Mouse (Mus musculus) frontal cortex, adult (tissue): ENCODE data around the gene AC131692.1.
"Not testable (repeated sequence)": the region's sequence is repeated elsewhere in the genome, so short reads cannot be mapped to it uniquely, and the experiment has no call there.

Source experiments
- ATAC-seq: cut with Nextera tagmentation; 2 replicates; pipeline ENCODE4 v1.9.2; 2017; ENCODE audit warnings: mild to moderate bottlenecking, moderate library complexity, mixed read lengths; ENCODE audit not compliant: low TSS enrichment

The AC131692.1 gene

DNA sequence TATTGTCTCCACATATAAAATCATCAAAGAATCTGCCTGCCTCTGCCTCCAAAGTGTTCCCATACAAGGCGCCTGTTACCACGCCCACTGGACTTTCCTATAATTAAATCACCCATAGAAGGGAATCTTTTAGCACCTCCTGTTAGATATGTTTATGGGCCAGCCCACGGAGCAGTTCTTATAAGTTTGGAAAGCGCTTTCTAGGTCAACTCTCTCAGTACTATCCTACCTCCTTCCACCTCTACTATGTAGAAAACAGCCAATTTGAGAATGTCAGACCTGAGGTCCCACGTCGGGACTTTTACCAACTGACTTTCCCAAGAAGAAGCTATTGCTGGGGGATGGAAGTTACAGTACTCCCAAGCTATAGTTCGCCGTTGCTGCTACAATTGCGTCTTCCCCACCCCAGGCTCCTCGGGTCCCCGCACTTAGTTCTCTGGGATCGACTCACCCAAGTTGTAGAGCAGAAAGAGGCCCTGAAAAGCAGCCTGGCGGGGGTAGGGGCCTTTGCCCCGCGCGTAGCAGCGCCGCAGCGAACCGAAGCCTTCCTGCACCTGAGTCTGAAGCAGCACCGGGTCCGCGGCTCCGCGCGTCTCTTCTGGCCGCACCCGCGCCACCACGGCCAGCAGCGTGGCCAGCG lies 23.2 kb downstream of the AC131692.1 start:
- peak; percentile 21; the same call in 1 of the 2 replicates for ATAC-seq

DNA sequence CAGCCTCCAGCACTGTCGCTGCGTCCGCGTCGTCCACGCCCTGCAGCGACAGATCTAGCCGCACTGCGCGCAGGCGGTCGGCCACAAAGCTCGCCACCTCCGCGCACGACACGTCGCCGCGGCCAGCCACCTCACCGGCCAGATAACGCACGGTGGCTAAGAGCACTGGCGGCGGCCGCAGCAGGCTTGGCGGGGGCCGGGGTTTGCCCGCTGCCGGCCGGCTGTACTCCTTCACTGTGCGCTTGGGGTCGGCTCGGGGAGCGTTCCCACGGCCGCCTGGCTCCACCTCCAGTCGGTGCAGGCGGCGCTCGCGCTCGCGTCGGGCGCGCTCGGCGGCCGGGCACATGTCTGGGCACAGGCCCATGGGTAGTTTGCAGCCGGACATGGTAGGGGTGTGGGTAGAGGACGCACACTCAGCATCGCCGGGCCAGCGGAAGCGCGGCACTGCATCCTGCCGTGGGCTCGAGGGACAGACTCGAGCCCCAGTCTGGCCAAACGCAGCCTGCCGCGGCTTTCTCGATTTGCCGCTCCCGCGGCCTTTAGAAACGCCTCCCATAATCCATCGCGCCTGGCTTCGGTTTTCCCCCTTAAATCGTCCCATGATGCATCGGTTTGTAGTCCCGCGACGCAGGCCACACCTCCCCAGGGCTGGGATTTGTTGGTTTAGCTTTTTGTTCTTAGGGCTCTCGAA lies 23.9 kb downstream of the AC131692.1 start, which contains the start of gene Sac3d1:
Gene Sac3d1 (minus strand): TSS at position 665 of the 691 bp plus-strand sequence.
- ATAC-seq, result peak; percentile 81

DNA sequence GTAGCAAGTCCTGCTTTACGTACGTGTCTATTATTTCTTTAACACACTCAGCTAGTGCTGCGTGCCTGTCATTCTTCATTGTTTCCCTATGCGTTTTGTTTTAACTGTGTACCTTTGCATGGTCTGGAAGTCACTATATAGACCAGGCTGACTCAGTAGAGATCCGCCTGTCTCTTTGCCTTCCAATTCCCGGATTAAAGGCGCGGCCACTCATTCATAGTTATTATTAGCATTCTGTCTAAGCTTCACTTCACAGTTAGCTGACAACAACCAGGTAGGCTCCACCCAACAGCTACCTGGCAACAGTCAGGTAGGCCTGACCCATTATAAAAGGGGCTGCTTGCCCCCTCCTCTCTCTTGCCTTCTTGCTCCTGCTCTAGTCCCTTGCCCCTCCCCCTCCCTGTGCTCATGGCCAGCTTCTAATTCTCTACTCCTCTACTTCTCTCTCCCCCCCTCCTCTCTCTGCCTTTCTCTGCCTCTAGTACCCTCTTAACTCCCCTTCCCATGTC lies 24.5 kb downstream of the AC131692.1 start:
- ATAC-seq, result no peak

DNA sequence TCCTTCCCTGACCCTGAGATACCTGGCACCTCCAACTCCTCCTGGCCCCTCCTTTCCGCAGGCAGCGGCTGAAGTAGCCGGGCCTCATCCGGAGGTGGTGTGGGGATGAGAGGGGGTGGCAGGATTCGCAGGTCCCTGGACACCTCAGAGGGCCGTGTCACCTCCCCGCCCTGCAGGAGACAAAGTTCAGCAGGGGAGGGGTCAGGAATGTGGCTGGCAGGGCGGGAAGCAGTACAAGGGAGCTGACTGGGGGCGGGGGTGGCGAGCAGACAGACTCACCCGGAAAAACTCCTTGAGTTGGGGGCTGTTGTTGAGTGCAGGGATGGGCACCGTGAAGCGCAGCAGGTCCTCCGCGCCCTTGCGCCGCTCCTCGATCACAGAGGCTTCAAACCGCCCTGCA lies 27.5 kb downstream of the AC131692.1 start:
- ATAC-seq, result no peak

DNA sequence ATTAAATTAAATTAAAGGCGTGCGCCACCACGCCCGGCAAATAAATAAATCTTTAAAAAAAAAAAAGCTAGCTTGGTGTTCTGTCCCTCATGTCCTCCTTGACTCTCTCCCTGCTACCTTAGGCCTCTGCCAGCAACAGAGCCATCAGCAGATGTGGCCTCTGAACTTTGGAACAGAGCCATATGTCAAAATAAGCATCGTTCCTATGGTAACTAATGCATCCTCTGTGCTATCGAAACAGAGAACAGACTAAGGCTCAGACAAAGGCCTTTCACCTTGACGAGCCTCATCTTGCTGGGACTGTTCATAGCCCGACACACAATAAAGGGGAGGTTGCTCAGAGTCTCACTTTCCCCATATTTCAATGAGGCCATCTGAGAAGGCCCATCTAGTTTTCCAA lies 29.1 kb downstream of the AC131692.1 start:
- no peak for ATAC-seq

DNA sequence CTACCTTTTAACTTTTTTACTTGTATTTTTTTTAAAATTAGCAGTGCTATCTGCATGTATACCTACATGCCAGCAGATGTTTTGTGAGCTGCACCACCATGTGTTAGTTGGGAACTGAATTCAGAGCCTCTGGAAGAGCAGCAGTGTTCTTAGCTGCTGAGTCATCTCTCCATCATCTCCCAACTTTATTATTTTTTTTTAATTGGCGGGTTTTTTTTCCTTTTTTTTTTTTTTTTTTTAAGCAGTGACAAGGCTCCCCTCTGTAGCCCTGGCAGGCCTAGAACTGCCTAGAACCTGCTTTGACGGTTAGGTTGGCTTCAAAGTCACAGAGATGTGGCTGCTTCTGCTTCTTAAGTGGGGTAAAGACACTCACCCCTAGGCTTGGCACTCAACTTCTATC lies 30.7 kb downstream of the AC131692.1 start:
- no peak for ATAC-seq

DNA sequence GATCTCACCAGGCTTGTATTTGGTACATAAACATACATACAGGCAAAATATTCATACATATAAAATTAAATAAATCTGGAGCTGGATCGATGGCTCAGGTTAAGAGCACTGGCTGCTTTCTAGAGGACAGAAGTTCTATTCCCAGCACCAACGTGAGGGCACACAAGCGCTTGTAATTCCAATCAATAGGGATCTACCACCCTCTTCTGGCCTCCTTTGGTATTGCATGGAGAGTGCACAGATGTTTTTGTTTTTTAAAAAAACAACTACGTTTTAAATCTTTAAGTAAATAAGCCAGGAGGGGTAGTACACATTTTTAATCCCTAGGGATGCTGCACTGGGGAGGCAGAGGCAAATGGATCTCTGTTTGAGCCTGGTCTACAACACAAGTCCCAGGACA lies 32.1 kb downstream of the AC131692.1 start:
- no peak for ATAC-seq

DNA sequence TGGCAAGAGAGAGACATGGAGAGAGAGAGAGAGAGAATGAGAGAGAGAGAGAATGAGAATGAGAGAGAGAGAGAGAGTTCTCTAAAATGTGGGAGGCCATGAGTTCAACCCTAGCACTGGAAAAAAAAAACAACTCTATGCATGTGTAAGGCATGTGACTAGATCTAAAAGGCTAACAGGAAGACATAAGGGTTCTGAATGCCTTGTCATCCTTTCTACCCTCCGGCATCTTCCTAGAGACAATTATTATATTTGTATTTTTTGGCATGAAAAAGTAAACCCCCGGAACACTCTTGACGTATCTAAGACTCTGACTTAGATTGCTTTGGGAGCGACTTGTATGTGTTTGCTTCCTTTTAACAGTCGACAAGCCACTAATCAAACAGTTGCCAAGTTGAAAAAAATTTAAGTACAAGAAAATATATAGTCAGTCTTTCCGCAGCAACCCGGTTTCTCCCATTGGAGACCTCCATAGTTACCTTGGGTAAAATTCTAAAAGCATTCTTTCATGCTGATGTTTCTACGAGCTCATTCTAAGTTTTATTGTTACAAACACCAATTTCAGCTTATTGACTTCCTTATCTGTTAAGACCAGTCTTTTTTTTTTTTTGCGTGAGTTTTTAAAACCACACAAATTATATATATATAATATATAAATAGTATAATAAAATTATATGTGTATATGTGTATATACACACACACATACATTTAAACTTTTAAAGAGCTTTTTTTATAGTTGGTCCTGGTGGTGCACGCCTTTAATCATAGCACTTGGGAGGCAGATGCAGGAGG lies 32.8 kb downstream of the AC131692.1 start:
- no peak for ATAC-seq

DNA sequence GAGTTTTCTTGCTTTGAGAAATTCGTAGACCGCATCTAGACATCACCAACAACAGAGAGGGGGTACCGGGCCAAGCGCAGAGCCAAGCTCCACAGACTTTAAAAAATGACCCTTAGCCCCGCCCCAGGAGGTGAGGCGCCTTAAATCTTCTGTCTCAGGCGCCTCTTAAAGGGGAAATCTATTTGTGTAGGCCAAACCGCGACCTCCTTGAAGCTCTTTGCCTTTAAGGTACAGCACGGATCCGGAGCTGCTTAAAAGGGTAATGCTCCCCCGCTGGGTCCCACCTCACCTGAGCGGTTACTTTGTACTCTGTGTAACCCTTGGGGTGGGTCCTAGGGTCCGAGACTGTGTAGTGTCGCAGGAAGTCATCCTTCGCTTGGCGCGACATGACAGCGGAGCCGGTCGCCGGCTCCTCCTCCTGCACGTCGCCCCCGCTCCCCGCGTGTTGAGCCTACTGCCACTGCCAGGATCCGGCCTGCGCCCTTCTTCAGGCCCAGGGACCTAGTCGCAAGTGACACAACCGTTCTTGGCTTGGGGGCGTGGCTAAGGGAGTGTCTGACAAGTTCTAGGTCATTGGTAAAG lies 33.6 kb downstream of the AC131692.1 start, which contains the start of gene Snx15:
Gene Snx15 (minus strand): TSS at position 545 of the 582 bp plus-strand sequence.
- peak; percentile 96 for ATAC-seq

DNA sequence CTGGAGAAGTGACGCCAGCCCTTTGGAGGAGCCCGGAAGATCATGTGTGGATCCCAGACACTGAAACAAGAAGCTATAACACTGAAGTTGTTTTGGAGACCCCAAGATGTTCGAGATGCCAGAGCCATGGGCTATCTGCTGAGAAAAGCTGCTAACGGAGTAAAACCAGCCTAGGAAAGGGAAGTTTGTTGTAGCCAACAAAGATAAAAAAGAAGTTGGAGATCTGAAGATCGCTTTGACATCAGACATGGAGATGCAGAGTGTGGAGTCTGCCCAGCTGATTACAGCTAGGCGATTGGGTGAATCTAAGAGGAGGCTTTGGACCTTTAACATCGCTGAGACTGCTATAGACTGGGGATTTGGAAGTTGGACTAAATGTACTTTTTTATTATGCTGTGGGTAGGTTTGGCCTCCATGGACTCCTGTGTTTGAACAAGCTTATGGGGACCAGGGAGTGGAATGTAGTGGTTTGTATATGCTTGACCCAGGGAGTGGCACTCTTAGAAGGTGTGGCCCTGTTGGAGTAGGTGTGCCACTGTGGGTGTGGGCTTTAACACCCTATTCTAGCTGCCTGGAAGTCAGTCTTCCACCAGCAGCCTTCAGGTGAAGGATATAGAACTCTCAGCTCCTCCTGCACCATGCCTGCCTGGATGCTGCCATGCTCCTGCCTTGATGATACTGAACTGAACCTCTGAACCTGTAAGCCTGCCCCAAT lies 36.4 kb downstream of the AC131692.1 start:
- ATAC-seq, result not testable (repeated sequence)

DNA sequence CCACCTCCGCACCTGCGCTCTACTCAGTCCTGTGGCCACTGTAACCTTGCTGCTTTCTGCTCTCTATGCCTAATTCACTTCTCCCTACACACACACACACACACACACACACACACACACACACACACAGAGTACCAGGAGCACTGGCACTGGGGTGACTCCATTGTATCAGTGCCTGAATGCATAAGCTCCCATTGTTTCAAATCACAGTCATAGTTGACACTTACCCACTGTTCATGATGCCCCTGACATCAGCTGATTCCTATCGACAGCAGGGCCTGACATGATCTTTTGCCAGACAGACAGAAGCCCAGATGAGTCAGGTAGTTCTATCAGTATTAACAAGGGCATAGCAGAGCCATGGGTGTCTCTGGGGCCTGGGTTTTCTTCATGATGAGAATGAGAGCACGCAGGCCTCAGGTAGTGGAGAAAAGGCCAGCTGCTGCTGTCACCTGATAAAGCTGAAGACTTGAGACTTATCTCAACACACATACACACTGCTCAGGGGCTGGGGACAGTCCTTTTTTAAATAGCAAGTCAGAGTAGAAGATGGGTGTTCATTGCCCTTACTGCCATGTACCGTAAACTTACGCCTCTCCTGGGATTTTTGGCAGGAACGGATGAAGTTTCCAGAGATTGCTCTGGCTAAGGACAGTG lies 38.1 kb downstream of the AC131692.1 start:
- no peak for ATAC-seq

DNA sequence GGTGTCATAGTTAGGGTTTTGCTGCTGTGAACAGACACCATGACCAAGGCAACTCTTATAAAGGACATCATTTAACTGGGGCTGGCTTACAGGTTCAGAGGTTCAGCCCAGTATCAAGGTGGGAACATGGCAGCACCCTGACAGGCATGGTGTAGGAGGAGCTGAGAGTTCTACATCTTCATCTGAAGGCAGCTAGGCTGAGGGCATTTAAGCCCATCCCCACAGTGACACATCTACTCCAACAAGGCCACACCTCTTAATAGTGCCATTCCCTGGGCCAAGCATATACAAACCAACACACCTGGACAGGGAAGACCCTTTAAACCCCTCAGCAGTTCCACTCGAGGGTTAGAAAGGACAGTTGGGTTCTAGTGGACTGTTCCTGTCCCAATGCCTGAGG lies 39.0 kb downstream of the AC131692.1 start:
- ATAC-seq, result not testable (repeated sequence)

DNA sequence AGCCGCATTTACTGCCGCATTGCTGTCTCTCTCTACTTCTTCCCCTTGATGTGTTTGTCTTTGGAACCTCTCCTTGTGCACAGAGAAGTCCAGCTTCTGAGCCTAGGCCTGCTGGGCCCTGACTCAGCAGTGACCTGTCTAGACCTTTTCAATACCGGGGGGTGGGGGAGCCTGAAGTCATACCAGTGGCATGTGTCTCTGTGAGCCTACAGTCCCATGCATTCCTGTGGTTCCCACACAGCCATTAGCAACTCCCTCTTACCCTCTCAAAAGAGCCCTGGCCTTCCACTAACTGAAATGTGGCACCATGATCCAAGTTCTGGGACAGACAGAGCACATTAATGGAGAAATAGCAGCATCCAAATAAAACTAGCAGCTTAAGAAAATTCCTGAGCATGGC lies 42.2 kb downstream of the AC131692.1 start:
- ATAC-seq, result no peak

DNA sequence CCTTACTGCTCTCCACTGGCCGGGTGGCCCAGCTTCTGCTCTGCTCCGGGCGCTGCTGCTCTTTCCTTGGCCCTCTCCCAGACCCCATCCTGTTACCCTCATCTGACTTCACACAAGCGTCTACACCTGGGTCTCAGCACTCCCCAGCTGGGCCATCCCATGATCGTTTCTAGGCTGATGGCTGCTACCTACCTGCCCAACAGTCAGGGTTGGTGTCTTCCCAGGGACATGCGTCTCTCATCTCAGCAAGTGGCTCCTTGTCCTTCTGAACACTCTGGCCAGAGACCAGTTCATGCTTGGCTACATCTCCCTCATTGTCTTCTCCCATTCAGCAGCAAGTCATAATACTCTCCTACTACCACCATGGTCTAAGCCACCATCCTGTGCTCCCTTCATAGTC lies 45.5 kb downstream of the AC131692.1 start:
- no peak for ATAC-seq

DNA sequence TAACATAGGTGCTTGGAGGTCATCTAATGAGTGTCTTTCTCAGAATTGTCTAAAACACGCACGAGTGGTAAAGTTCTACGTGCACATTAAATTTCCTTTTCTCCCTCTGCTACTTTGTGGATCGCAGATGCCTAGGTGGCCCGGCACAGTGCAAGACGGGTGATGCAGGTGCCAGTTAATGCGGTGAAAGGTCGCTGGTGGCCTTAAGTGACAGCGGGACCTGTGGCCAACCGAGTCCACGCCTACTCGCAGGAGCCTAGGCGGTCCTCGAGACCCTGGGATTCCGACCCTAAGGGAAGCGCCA lies 46.1 kb downstream of the AC131692.1 start:
- ATAC-seq, result no peak

DNA sequence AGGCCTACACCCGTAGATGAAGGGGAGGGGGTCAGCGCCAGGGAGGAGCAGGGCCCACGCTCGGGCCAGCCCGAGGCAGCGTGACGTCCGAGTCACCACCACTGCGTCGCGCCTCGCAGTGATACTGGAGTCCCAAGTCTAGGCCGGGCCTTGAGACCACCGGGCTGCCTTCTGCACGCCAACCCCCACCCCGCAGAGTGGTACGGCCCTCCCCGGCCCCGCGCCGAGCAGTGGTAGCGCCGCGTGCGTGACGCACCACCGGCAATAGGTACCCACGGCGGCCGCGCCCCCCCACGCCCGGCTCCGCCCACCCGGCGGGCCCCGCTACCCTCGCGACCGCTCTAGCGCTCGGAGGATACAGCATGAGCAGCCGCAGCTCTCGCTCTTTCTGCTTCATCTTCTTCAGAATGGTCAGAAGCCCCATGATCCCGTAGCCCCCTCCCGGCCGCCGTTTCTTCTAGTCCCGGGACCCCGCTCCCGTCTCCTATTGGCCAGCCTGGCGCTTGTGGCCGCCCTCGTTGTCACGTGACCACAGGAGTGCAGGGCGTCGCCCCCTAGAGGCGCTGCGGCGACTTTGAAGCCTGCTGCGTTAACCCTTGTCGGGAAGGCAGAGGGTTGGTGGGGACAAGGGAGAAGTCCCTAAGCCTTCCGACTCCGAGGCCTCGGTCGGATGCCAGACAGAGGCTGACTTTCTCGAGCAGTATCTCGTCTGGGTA lies 46.6 kb downstream of the AC131692.1 start, which contains the start of gene Batf2:
Gene Batf2 (plus strand): TSS at position 306 of the 716 bp plus-strand sequence.
- peak; percentile 87 for ATAC-seq

DNA sequence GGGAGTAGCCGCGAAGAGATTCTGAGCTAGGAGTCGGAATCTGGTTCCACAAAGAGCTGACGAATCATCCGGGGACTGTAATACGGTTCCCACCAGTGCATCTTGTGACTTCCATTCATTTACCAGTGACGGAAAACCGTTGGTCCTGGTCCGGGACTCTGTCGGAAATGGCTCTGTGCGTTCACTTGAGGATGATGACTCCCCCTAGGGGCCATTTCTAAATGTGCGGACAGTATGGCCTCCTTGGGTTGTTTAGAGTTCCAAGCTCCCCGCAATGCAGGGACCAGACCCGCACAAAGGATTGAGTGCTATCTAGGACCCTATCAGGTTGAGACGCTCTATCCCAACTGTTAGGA lies 47.2 kb downstream of the AC131692.1 start, which contains the start of gene Arl2:
Gene Arl2 (minus strand): TSS at position 155 of the 356 bp plus-strand sequence.
- peak; percentile 78 for ATAC-seq

DNA sequence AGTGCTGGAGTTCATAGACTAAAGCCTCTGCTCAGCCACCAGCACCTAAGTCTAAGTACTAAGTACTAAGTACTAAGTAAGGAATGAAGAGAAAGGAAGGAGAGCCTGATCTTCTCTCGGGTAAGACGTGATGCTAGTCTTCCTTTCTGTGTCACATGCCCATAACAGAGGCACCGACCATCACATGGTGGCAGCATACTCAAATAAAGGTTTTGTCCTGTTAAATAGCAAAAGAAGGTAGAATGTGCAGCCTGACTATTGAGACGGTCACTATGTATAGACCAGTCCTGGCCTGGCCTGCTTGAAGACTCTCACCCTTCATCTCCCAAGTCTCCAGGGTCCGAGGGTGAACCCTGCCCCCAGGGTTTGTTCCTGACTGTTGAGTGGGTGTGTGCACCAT lies 50.6 kb downstream of the AC131692.1 start:
- no peak for ATAC-seq
